Mouse (Mus musculus) urinary bladder, postnatal 14 days (tissue): ENCODE data around the gene Comt.

ENCODE experiments used
- DNase-seq: peaks from one replicate; pipeline ENCODE4 v3.0.0; 2021; ENCODE audit warnings: low spot score

Gene Comt

DNA sequence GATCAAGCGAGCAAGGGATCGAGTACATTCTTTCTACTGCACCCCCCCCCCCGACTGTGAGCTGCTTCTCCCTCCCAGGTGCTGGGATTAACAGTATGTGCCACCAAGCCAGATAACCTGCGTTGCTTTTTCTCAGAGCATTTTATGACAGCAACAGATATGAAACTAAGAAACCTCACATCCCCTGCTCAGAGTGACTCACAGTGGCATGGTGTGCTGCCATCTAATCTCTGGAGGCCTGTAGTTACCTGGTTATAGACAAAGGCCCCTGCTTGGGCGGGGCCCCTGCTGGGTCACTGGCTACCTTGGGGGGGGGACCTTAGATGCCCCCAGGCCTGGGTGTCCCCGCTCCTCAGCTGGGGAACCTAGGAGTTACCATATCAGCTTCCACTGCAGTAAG is 68.7 kb downstream of the Comt start:
- no peak for DNase-seq

DNA sequence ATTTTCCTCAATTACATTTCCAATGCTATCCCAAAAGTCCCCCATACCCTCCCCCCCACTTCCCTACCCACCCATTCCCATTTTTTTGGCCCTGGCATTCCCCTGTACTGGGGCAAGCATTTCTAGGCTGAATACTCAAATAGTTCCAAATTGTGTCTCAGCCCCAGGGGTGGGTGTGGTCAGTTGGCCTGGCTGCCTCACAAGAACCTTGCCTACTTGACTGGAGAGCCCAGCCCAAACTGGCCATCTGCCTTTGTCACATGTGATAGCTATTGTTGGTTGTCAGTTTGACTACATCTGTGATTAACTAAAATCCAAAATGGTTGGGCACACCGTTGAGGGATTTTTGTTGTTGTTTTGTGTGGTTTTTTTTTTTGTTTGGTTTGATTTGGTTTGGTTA is 69.7 kb downstream of the Comt start:
- no peak for DNase-seq
